Mouse (Mus musculus) kidney, adult 8-10 months (tissue): ENCODE data around the gene Dchs1.
A peak's percentile ranks its signal among the peaks of the same experiment; 100 is the strongest.

Source experiments
- DNase-seq, 2 experiments: peaks; one replicate each; pipeline ENCODE4 v3.0.0; 2022

Gene Dchs1

GRCm38 (mm10) chr7:105787285-105788140 lies at the start of gene Dchs1:
Gene Dchs1 (minus strand): TSS chr7:105787654.
- no peak for DNase-seq

GRCm38 (mm10) chr7:105824281-105824680 lies 36.8 kb upstream of the Dchs1 start:
- no peak for DNase-seq

- no peak for DNase-seq
Measured at GRCm38 (mm10) chr7:105818483-105818882, 31.0 kb upstream of the Dchs1 start.

- DNase-seq = no peak
Measured at GRCm38 (mm10) chr7:105816736-105817135, 29.3 kb upstream of the Dchs1 start.

GRCm38 (mm10) chr7:105813326-105813725 lies 25.9 kb upstream of the Dchs1 start:
- no peak for DNase-seq

- DNase-seq = no peak
Measured at GRCm38 (mm10) chr7:105812566-105812965, 25.1 kb upstream of the Dchs1 start.

- peak in 1 of 2 experiments; percentile 37 for DNase-seq
Measured at GRCm38 (mm10) chr7:105811516-105811915, 24.1 kb upstream of the Dchs1 start.

- DNase-seq = peak; percentile 100
Measured at GRCm38 (mm10) chr7:105810877-105811489, 23.5 kb upstream of the Dchs1 start, which contains the start of gene Mrpl17. Gene Mrpl17 (minus strand): TSS chr7:105811099.

- DNase-seq = peak; percentile 21 to 26
Measured at GRCm38 (mm10) chr7:105810280-105810876, 22.9 kb upstream of the Dchs1 start.

- no peak for DNase-seq
Measured at GRCm38 (mm10) chr7:105809836-105810235, 22.4 kb upstream of the Dchs1 start.

- peak; percentile 20 to 46 for DNase-seq
Measured at GRCm38 (mm10) chr7:105808385-105808784, 20.9 kb upstream of the Dchs1 start.

- DNase-seq = no peak
Measured at GRCm38 (mm10) chr7:105806716-105807115, 19.3 kb upstream of the Dchs1 start.

- DNase-seq = no peak
Measured at GRCm38 (mm10) chr7:105806125-105806524, 18.7 kb upstream of the Dchs1 start.

- DNase-seq = no peak
Measured at GRCm38 (mm10) chr7:105803428-105803827, 16.0 kb upstream of the Dchs1 start.

GRCm38 (mm10) chr7:105802771-105803170 lies 15.3 kb upstream of the Dchs1 start:
- no peak for DNase-seq

- no peak for DNase-seq
Measured at GRCm38 (mm10) chr7:105802312-105802711, 14.9 kb upstream of the Dchs1 start.

- DNase-seq = no peak
Measured at GRCm38 (mm10) chr7:105796972-105797371, 9.5 kb upstream of the Dchs1 start.

GRCm38 (mm10) chr7:105795759-105796366 lies 8.4 kb upstream of the Dchs1 start:
- DNase-seq = no peak

GRCm38 (mm10) chr7:105793701-105794100 lies 6.2 kb upstream of the Dchs1 start:
- DNase-seq = no peak

- no peak for DNase-seq
Measured at GRCm38 (mm10) chr7:105791147-105791546, 3.7 kb upstream of the Dchs1 start.

- DNase-seq = no peak
Measured at GRCm38 (mm10) chr7:105786506-105787284, 759 bp downstream of the Dchs1 start.

- no peak for DNase-seq
Measured at GRCm38 (mm10) chr7:105784556-105784955, 2.9 kb downstream of the Dchs1 start.
